Mouse (Mus musculus): ENCODE data around the gene Ube2l3. TPM values are rescaled to one million over a fixed set of nuclear protein-coding genes. Genes with fewer than 3 reads are reported as not detected.
"Not testable (repeated sequence)": the region's sequence is repeated elsewhere in the genome, so short reads cannot be mapped to it uniquely, and the experiment has no call there.

Ube2l3 gene
- total RNA-seq, 2 experiments from 2014 or later, result 148 to 155 TPM

- no peak for DNase-seq (ENCODE audit: low spot score in 2 of 2)
Observed at GRCm38 (mm10) chr16:17209404-17209960, 7.0 kb upstream of the Ube2l3 start.

GRCm38 (mm10) chr16:17208389-17209361 lies 6.2 kb upstream of the Ube2l3 start, which contains the start of gene Rimbp3:
Gene Rimbp3 (plus strand): TSS chr16:17208603.
- peak; percentile 77 to 91 for DNase-seq (ENCODE audit: low spot score in 2 of 2)

- DNase-seq (ENCODE audit: low spot score in 2 of 2), result no peak
Observed at GRCm38 (mm10) chr16:17204990-17205389, 2.5 kb upstream of the Ube2l3 start.

- DNase-seq (ENCODE audit: low spot score in 2 of 2), result no peak
Observed at GRCm38 (mm10) chr16:17201977-17202376, 472 bp downstream of the Ube2l3 start.

DNA sequence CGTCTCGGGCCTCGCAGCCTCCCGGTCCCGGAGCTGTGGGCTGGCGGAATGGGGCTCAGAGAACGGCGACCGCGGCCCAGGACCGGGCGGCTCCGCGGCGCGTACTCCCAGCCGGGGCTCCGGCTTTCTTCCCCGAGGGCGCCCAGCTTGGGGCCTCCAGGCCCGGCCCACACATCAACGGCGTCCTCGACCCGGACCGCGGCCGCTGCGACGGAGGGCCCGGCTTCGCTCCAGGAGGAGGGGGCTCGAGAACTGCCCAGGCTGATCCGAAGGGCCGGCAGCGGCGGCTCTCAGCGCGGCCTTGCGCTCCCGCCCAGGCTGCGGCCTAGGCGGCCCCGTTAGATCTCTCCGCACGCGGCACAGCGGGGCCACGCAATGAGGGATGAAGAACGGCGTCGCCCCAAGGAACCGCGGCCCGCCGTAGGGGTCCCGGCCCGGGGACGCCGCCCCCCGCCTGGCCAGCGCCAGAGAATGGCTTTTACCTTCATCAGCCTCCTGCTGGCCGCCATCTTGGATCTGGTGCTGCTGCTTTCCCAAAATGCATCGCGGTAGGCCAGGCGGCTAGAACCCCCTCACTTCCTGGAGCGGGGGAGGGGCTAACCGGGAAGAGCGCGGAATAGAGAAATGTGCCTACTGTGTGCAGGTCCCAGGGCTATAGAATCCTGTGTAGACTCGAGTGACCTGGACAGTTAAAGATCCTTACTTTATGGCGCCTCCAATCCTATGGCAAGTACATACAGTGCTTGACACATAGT lies 1.3 kb downstream of the Ube2l3 start:
- DNase-seq (ENCODE audit: low spot score in 2 of 2), result peak; percentile 79 to 90

GRCm38 (mm10) chr16:17200121-17200952 lies 2.1 kb downstream of the Ube2l3 start:
- peak in 1 of 2 experiments; percentile 11 for DNase-seq (ENCODE audit: low spot score in 2 of 2)

- DNase-seq (ENCODE audit: low spot score in 2 of 2), result no peak
Observed at GRCm38 (mm10) chr16:17193823-17194222, 8.6 kb downstream of the Ube2l3 start.

DNA sequence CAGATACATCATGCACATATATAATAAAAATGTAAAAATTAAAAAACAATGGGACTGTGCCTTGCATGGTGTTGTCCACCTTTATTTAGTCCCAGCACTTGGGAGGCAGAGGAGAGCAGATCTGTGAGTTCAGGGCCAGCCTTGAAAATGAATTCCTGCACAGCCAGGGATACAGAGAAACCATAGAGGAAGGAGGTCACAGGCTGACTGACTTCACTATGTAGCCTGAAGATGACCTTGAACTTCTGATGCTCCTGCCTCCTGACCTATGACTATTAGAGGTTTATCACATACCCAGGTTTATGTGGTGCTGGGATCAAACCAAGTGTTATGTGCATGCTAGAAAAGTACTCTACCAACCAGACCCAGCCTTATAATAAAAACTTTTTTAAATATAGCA lies 17.0 kb downstream of the Ube2l3 start:
- DNase-seq (ENCODE audit: low spot score in 2 of 2), result no peak

DNA sequence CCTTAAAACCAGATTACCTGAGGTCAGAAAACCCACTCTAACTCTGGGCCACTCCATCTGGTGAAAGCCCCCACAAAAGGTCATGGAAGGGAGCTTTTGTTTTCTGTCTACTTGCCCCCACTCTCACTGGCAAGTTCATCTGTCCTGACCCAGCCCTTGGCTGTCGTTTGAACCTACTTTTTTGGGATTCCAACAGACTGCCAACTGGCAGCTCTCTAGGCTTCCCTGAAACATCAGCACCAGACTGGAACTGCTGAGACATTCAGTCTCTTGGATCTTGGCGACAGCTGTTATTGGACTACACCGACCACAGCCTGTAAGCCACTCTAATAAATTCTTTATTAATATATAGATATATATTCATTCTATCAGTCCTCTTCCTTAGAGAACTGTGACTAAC lies 19.4 kb downstream of the Ube2l3 start:
- no peak for DNase-seq (ENCODE audit: low spot score in 2 of 2)

DNA sequence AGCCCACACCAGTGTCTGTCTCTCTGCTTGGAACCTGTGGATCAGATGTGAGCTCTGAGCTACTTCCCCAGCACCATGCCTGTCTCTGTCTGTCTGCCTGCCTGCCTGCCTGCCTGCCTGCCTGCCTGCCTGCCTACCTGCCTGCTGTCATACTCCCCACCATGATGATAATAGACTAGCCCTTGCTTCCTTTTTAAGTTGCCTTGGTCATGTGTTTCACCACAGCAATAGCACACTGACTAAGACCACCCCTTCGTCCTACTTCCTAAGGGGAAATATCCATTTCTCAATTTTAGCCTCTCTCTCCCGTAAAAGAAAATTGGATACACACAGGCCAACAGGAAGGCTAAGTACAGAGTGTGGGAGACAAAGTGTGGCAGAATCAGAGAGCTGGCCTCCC lies 20.3 kb downstream of the Ube2l3 start:
- DNase-seq (ENCODE audit: low spot score in 2 of 2), result no peak

- DNase-seq (ENCODE audit: low spot score in 2 of 2), result no peak
Observed at GRCm38 (mm10) chr16:17181382-17181781, 21.1 kb downstream of the Ube2l3 start.

GRCm38 (mm10) chr16:17179706-17180105 lies 22.7 kb downstream of the Ube2l3 start:
- no peak for DNase-seq (ENCODE audit: low spot score in 2 of 2)

- DNase-seq (ENCODE audit: low spot score in 2 of 2), result no peak
Observed at GRCm38 (mm10) chr16:17177623-17178170, 24.8 kb downstream of the Ube2l3 start.

DNA sequence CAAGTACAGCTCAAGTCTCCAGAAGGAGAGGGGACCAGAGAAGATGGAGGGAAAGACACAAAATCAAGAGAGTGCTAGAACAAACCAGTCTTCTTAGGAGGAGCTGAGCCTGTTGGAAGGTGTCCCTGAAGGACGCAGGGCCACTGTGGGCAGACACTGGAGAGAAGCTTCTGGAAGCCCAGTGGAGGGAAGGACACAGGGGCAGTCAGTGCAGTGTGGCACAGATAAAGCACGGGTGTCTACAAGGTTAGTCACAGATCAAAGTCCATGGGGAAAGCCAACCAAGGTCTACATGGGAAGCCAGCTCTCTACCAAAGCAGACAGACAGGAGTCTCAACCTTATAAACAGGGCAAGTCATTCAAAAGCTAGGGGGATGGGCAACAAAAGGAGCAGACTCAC lies 26.7 kb downstream of the Ube2l3 start:
- no peak for DNase-seq (ENCODE audit: low spot score in 2 of 2)

DNA sequence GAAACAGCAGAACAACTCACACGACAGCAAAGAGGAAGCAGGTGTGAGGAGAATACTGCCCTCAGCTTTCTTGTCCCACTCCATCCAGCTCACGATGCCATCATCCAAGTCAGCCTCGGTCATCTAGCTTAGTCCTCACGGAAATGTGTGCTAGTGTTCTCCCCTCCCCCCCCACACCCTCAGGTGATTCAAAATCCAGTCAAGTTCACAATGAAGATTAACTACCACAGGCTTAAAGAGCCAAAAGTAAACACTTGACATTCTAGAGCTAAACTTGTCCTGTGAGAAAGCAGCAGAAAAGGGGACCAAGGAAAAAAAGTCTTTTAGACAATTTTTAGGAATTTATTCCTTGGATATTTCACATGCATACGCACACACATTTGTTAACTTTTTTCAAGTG lies 34.4 kb downstream of the Ube2l3 start:
- no peak for DNase-seq (ENCODE audit: low spot score in 2 of 2)

DNA sequence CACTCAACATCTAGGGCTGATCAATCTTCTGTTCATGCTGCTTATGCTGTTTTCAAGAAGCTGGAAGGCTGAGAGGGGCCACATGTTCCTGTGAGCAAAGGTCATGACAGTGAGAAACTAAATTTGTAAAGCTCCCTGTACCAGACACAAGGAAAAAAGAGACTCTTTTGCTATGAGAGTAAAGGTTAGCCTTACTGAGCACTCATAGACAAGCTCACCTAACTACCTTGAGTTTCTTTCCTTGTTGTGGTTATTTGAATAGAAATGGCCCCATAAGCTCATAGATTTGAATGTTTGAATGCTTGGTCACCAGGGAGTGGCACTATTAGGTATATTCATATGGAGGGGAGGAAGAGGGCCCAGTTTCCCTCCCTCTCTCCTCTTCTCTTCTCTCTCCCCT lies 35.3 kb downstream of the Ube2l3 start:
- DNase-seq (ENCODE audit: low spot score in 2 of 2), result no peak

DNA sequence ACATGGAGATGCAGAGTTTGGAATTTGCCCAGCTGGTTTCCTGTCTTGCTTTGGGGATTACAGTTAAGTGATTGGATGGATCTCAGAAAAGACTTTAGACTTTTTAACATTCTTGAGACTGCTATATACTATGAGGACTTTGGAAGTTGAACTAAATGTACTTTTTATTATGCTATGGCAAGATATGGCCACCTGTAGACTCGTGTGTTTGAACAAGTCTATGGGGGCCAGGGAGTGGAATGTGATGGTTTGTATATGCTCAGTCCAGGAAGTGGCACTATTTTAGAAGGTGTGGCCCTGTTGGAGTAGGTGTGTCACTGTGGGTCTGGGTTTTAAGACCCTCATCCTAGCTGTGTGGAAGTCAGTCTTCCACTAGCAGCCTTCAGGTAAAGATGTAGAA lies 37.0 kb downstream of the Ube2l3 start:
- DNase-seq (ENCODE audit: low spot score in 2 of 2), result not testable (repeated sequence)

- DNase-seq (ENCODE audit: low spot score in 2 of 2), result no peak
Observed at GRCm38 (mm10) chr16:17154346-17154745, 48.1 kb downstream of the Ube2l3 start.

- DNase-seq (ENCODE audit: low spot score in 2 of 2), result no peak
Observed at GRCm38 (mm10) chr16:17151874-17152273, 50.6 kb downstream of the Ube2l3 start.

DNA sequence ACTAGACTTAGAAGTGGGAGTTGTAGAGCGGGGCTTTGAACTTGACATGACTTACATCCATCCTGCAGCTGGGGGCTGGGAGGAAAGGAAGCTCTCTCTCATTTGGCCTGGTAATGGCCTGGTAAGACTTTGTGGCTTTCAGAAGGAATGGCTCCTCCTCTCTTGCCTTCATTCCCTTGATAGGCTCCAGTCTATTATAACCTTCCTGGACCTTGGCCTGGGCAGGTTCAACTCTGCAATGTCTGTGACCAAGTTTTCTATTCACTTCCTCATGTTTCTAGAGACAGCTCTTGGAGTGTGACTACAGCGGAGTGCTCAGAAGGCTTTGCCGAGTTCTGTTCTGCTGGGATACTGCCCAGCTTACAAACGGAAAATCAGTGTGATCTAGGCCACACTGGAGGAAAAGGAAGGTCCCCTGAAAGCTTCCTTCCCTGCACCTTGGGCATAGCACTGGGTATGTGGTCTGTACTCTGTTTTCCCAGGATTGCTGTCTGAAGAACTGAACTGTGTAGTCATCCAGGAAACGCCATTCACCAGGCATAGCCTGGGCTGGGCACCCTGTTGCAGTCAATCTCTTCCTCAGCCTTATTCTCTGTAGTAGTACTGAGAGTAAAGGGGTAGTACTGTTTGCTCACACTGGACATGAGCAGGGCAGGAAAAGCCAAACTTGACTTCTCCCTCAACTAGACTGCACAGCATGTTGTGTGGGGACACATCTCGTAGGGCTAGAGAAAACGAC lies 51.8 kb downstream of the Ube2l3 start:
- DNase-seq (ENCODE audit: low spot score in 2 of 2), result no peak

Data from layer of hippocampus, adult 18-20 months (tissue).